Mouse (Mus musculus): ENCODE measurements around the gene Cdk8. TPM values are rescaled to one million over a fixed set of nuclear protein-coding genes. Genes with fewer than 3 reads are reported as not detected.

Gene Cdk8
- total RNA-seq, 2 experiments from 2014 or later: 72.0 to 74.2 TPM

GRCm38 (mm10) chr5:146307744-146308096, 76.7 kb downstream of the Cdk8 start:
- ATAC-seq (replicated peaks; ENCODE audit: low FRiP score, poor library complexity, severe bottlenecking): peak; percentile 87

- ATAC-seq (replicated peaks; ENCODE audit: low FRiP score, poor library complexity, severe bottlenecking): no peak
These were observed 83.5 kb downstream of the Cdk8 start for GRCm38 (mm10) chr5:146314538-146314937.

DNA sequence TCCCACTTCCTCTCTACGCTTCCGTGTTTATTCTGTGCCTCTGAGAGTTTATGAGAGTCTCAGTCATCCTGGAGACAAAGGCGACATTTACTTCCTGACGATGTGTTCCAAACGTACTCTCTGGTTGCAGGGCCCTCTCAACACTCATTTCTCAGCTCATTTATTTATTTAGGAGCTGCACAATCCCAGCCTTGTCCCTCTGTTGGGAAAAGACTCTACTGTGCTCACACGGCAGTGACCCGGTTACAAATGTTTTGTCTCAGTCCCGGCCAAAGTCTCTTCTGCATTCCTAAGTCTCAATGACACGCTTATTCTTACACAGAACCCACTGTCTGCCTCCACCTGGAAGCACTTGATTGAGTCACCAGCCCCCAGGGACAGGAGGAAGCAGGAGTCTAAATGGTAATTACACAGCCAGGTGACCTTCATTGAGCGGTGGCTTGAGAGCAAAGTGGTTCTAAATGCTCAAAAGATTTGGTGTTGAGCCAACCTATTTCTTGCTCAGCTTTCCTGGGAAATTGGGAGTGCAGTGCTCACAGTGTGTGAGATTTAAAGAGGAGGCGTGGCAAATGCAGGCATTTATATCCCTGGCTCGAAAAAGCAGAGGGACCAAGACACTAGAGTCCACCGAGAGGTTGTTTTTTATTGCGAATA, 84.4 kb downstream of the Cdk8 start:
- ATAC-seq (replicated peaks; ENCODE audit: low FRiP score, poor library complexity, severe bottlenecking): no peak

GRCm38 (mm10) chr5:146316316-146316715, 85.3 kb downstream of the Cdk8 start:
- ATAC-seq (replicated peaks; ENCODE audit: low FRiP score, poor library complexity, severe bottlenecking): peak; percentile 97

DNA sequence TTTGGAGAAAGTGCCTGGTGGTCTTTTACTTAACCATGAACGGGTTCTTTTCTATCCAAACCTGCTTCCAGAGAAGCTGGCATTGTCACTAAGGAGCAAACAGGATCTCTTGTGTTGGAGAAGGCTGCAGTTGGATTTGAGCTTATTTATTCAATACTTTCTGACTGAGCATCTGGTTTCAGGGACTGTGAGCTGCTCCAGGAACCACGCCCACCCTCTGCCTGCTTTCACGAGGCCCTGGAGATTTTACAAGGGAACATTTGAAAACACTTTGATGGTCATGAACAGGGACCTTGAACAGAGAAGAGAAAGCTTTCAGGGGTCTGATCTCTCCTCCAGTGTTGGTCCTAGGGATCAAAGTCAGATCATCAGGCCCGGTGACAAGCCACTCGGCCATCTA, 87.0 kb downstream of the Cdk8 start:
- ATAC-seq (replicated peaks; ENCODE audit: low FRiP score, poor library complexity, severe bottlenecking): peak; percentile 2; the same call in 1 of the 2 replicates

DNA sequence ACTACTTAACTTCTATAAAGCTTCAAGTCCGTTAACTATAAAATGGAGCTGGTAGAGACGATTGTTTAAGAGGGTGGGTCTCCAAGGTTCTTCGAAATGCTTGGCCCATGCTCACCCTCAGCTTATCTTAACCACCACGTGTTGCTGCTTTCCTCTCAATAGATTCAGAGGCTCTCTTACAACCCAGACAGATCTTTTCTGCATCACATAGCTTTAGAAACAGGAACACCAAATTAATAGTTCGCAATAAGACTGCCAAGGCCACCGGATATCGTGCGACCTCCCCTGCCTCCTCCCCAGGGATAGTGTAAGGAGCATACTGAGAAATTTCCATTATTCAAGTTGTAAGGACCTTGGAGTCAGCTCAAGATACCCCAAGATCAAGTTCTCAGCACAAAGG, 87.4 kb downstream of the Cdk8 start:
- peak; percentile 41 for ATAC-seq (replicated peaks; ENCODE audit: low FRiP score, poor library complexity, severe bottlenecking)

DNA sequence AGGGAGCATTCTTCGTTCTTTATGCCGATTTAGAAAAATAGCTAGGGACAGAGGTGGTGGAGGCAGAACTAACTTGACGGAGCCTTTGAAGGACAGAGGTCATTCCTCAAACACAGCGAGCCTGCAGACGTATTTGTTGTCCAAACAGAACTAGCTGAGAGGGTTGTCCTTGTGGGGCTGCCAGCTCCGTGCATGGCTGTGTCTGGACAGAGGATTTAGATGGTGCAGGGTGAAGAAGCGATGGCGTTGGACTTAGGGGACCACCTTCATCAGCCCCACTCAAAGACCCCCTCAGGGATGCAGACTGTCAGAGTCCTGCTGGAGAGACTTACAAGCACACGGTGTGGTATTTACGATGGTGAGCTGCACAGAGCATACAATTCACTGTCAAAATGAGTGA, 97.9 kb downstream of the Cdk8 start:
- no peak for ATAC-seq (replicated peaks; ENCODE audit: low FRiP score, poor library complexity, severe bottlenecking)

DNA sequence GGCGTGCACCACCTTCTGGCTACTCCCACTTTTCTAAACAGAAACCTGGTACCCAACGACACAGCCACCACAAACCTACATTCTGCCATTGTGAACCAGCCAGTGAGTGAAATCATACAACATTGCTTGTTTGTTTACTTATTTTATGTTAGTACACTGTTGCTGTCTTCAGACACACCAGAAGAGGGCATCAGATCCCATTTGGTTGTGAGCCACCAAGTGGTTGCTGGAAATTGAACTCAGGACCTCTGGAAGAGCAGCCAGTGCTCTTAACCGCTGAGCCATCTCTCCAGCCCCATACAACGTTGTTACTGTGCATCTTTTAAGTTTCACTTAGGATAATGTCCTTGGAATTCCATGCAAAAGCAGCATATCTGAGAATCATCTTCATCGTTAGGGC, 98.5 kb downstream of the Cdk8 start:
- ATAC-seq (replicated peaks; ENCODE audit: low FRiP score, poor library complexity, severe bottlenecking): no peak

DNA sequence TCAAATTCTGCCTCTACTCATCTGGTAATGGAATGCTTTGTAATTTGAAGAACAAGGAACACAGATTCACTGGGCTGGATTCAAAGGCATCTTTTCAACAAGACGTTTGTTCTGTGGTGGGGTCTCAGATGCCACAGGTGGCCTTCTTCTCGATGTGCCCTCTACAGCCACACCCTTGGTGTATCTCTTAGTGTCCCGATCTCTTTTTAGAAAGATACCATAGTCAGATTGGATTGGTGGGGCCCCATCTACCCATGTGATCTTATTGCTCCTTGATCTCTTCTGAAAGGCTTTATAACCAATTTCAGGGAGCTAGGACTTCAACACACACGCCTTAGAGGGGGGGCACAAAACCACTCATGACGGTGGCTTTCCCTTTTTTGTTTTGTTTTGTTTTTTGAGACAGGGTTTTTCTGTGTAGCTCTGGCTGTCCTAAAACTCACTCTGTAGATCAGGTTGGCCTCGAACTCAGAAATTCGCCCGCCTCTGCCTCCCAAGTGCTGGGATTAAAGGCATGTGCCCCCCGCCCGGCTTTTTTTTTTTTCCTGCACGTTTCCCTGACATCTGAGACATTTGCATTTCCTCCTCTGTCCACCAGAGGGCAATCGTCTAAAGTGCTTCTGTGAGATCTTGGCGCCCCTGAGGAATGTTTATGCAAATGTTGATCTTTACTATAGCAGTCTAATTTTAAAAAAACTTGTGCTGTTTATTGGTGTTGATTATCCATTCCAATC, 99.2 kb downstream of the Cdk8 start:
- peak; percentile 80 for ATAC-seq (replicated peaks; ENCODE audit: low FRiP score, poor library complexity, severe bottlenecking)

DNA sequence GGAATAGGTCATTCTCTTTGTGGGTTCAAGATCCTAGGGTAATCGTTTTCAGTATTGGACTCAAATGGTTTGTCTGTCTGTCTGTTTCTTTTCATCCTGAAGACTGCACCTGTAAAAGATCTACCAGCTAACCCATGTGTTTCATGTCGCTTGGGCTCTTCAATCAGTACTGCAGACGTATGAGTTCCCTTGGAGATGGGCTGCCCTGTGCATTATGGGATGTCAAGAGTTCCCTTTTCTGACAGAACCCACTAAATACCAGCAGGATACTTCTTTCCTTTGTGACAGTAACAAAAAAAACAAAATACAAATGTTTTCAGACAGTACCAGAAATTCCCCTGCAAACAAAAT, 99.7 kb downstream of the Cdk8 start:
- ATAC-seq (replicated peaks; ENCODE audit: low FRiP score, poor library complexity, severe bottlenecking): peak; percentile 51; the same call in 1 of the 2 replicates

DNA sequence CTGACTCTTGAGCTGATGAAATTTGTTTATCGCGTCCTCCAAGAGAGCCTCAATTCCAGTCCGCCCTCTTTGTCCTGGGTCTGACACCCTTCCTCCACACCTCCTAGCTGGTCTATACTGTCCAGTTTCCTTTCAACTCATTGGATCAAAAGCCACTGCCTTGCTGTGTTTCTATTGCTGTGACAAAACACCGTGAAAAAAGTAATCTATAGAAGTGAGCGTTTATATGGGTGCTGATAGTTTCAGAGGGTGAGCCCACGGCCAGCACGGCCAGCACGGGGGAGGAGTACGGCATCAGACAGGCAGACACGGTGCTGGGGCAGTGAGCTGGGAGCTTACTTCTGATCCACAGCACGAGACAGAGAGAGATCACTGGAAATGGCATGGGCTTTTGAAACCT, 100.1 kb downstream of the Cdk8 start:
- ATAC-seq (replicated peaks; ENCODE audit: low FRiP score, poor library complexity, severe bottlenecking): no peak

GRCm38 (mm10) chr5:146332541-146332940, 101.5 kb downstream of the Cdk8 start:
- no peak for ATAC-seq (replicated peaks; ENCODE audit: low FRiP score, poor library complexity, severe bottlenecking)

DNA sequence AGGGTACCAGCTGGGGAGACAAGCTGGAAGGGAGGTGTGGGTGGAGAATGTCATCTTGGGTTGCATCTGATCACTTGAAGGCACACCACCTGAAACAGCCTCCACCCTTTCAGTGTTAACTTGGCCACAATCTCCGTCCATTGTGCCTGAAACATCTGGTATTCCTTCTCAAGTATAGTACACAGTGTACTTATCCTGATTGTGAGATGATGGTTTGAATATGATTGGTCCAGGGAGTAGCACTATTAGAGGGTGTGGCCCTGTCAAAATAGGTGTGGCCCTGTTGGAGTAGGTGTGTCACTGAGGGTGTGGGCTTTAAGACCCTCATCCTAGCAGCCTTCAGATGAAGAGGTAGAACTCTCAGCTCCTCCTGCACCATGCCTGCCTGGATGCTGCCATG, 103.4 kb downstream of the Cdk8 start:
- no peak for ATAC-seq (replicated peaks; ENCODE audit: low FRiP score, poor library complexity, severe bottlenecking)

DNA sequence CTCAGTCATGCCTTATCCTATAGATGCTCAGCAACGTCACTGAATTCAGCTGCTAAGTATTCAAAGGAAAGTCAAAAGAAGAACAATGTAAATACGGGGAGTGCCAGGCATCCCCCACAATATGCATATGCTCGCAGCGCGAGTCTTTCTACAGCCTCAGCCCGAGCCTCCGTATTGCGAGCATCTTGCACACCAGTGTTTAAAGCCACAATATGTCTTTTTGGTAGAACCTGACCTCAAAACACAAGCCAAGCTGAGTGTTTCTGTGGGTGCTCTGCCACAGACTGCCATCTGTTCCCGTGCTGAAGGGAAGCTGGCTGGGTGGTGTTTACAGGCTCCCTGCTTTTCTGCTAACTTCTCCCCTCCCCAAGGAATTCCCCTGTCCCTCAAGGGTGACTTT, 107.0 kb downstream of the Cdk8 start:
- no peak for ATAC-seq (replicated peaks; ENCODE audit: low FRiP score, poor library complexity, severe bottlenecking)

GRCm38 (mm10) chr5:146340037-146340436, 109.0 kb downstream of the Cdk8 start:
- ATAC-seq (replicated peaks; ENCODE audit: low FRiP score, poor library complexity, severe bottlenecking): peak; percentile 61; the same call in 1 of the 2 replicates

- no peak for ATAC-seq (replicated peaks; ENCODE audit: low FRiP score, poor library complexity, severe bottlenecking)
These were observed 114.1 kb downstream of the Cdk8 start for GRCm38 (mm10) chr5:146344911-146345686.

- ATAC-seq (replicated peaks; ENCODE audit: low FRiP score, poor library complexity, severe bottlenecking): no peak
These were observed 116.1 kb downstream of the Cdk8 start for GRCm38 (mm10) chr5:146347081-146347480.

- no peak for ATAC-seq (replicated peaks; ENCODE audit: low FRiP score, poor library complexity, severe bottlenecking)
These were observed 118.2 kb downstream of the Cdk8 start for GRCm38 (mm10) chr5:146349183-146349582.

DNA sequence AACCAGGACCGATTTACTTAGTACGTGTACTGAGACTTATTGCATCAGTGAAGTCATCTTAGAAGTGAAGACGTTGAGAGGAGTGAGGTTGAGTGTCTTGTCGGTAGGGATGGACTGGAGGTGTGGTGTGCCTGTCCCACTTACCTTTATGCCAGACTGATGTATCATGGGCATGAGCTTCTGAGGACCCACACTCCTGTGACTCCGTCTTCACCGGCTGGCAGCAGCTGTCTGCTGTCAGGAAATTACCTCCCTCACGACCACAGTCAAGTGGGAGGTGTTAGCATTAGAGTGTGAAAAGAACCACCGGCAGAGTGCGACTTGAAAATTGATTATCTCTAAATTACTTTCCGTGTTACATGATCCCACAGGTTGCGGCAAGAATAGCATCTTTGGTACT, 119.8 kb downstream of the Cdk8 start:
- no peak for ATAC-seq (replicated peaks; ENCODE audit: low FRiP score, poor library complexity, severe bottlenecking)

GRCm38 (mm10) chr5:146352006-146352405, 121.0 kb downstream of the Cdk8 start:
- ATAC-seq (replicated peaks; ENCODE audit: low FRiP score, poor library complexity, severe bottlenecking): no peak
